Mouse (Mus musculus) hematopoietic stem cell, adult 5-6 weeks (primary cell): ENCODE data around the gene Pitpnm1. TPM values are rescaled to one million over a fixed set of nuclear protein-coding genes. Genes with fewer than 3 reads are reported as not detected.

Source experiments
- ATAC-seq, 2 experiments: fragments of 125-278 bp in 1 of 2; replicated peaks in 1 of 2; 2 replicates each; pipeline ENCODE4 v1.8.0; 2016 to 2017; ENCODE audit warnings: inconsistent platforms in 2 of 2, mild to moderate bottlenecking in 2 of 2, moderate number of reproducible peaks in 2 of 2, low read depth in 1 of 2, moderate TSS enrichment in 1 of 2; ENCODE audit not compliant: low FRiP score in 2 of 2, poor library complexity in 2 of 2, severe bottlenecking in 2 of 2, insufficient read depth in 1 of 2, low TSS enrichment in 1 of 2
- total RNA-seq: library from RNA; stranded (forward); fragments of 172-1452, 232-1000 nt; gene quantifications from 2 replicates; pipeline ENCODE4 v1.2.3, GENCODE M21; 2017

The Pitpnm1 gene
- total RNA-seq, 1 experiment from 2014 or later, result 20.0 TPM

GRCm38 (mm10) chr19:4087090-4087489, 12.7 kb upstream of the Pitpnm1 start:
- ATAC-seq, result no peak

GRCm38 (mm10) chr19:4088146-4088545, 11.7 kb upstream of the Pitpnm1 start:
- no peak for ATAC-seq

GRCm38 (mm10) chr19:4089128-4089527, 10.7 kb upstream of the Pitpnm1 start:
- ATAC-seq, result no peak

GRCm38 (mm10) chr19:4090446-4090845, 9.4 kb upstream of the Pitpnm1 start:
- ATAC-seq, result no peak

GRCm38 (mm10) chr19:4091383-4091782, 8.4 kb upstream of the Pitpnm1 start:
- ATAC-seq, result no peak

- no peak for ATAC-seq
These were observed 7.0 kb upstream of the Pitpnm1 start for GRCm38 (mm10) chr19:4092750-4093149.

GRCm38 (mm10) chr19:4093772-4094171, 6.0 kb upstream of the Pitpnm1 start:
- no peak for ATAC-seq

- no peak for ATAC-seq
These were observed 5.5 kb upstream of the Pitpnm1 start for GRCm38 (mm10) chr19:4094348-4094747.

- no peak for ATAC-seq
These were observed 5.0 kb upstream of the Pitpnm1 start for GRCm38 (mm10) chr19:4094774-4095303.

- ATAC-seq, result no peak
These were observed 4.0 kb upstream of the Pitpnm1 start for GRCm38 (mm10) chr19:4095802-4096201.

GRCm38 (mm10) chr19:4096642-4097440, 3.0 kb upstream of the Pitpnm1 start, which contains the start of gene Cdk2ap2:
Cdk2ap2 (plus strand) TSS chr19:4097182.
- peak; percentile 85 to 91 for ATAC-seq

GRCm38 (mm10) chr19:4097441-4097825, 2.4 kb upstream of the Pitpnm1 start:
- peak; percentile 4 to 14; a peak in 2 of 4 replicates for ATAC-seq

- no peak for ATAC-seq
These were observed 1.4 kb upstream of the Pitpnm1 start for GRCm38 (mm10) chr19:4098426-4098825.

- peak; percentile 46 to 59 for ATAC-seq
These were observed 742 bp upstream of the Pitpnm1 start for GRCm38 (mm10) chr19:4099056-4099455.

- ATAC-seq, result no peak
These were observed 992 bp downstream of the Pitpnm1 start for GRCm38 (mm10) chr19:4100718-4101261.

GRCm38 (mm10) chr19:4101466-4101865, 1.7 kb downstream of the Pitpnm1 start:
- no peak for ATAC-seq

- no peak for ATAC-seq
These were observed 2.3 kb downstream of the Pitpnm1 start for GRCm38 (mm10) chr19:4102049-4102448.

- ATAC-seq, result no peak
These were observed 2.8 kb downstream of the Pitpnm1 start for GRCm38 (mm10) chr19:4102626-4103025.

- no peak for ATAC-seq
These were observed 3.5 kb downstream of the Pitpnm1 start for GRCm38 (mm10) chr19:4103294-4103693.
